Mouse (Mus musculus) right cerebral cortex, postnatal 36 days (tissue): ENCODE measurements at regions not wholly inside any gene's neighbourhood (a gene's known extent, or its start where the extent isn't known, plus 50 kb on each side); places are given as distances from the start of the nearest gene placed in this dataset.

Experiments used
- DNase-seq, 2 experiments: peaks; one replicate each; pipeline ENCODE4 v3.0.0; 2022; ENCODE audit warnings: low spot score in 2 of 2, mixed read lengths in 1 of 2

DNA sequence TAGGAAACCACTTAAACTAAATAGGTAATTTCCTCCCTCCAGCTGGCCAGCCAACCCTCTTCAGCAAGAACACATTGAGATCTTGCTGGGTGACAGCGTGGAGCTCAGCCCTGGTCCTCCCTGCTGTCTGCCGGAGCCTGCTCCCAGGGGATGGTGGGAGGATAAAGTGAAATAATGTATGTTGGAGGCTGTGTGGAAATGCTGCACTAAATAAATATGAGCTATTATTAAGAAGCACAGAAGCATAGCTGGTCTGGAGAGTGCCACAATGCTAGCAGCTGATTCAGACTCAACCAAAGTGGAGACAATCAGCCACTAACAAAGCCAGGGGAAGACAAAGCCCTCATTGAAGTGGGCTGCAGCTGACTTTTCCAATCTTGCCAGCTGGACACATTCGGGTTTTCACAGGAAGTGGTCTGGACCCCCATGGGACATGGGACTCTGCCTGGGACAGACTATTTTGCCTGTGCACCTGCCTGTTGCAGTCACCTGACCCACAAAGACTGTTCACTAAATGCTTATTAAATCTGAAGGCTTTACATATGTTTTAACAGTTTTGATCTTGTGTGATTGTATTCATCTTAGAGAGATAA is 248.3 kb downstream of the Emp1 start:
- no peak for DNase-seq

DNA sequence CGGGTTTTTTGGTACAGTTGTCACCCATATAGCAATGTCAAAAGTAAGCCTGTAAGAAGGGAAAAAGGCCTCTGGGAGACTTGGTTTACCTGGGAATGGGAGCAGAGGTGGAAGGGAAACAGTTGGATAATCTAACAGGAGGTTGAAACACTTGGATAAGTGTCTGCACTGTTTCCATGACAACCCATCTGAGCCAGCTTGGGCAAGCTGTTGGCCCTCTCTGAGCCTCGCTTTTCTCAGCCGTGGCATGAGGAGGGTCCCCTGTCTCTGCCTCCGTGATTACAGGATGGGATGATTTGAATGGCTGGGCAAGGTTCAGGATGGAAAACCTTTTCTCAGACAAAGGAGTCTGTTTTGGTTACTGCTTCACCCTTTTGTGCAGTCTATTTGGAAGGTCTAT is 265.6 kb downstream of the Emp1 start:
- no peak for DNase-seq

DNA sequence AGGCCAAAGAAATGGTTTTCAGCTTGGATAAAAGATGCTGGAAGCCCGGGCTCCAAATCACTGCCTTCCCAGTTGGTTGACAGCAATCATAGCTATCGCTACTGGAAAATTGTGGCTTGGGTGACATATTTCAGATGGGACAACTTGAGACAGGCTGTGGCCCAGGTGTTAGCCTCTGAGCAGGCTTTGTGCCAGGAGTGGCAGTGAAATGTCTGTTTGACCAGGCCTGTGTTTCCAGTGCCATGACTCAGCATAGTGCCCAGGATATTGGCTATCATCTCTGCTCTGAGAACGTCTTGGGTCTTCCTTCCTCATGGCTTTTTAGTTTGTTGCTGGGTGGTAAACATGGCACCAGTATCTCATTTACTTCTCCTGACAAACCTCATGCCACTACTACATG is 266.9 kb downstream of the Emp1 start:
- no peak for DNase-seq

DNA sequence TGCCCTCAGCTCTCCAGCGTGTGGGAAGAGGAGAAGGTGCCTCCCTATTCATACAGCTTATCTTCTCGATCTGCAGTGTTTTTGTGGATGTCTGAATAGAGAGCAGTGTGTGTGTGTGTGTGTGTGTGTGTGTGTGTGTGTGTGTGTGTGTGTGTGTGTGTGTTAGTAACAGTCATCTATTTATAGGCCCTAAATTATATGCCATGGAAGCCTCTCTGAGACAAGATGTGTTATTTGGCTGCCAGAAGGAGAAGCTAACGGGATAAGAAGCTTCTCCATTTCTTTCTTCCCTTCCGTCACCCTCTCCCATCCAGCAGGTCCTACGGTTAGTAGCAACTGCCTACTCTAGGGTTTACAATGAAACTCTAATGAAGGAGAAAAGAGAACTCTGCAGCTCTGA is 270.3 kb downstream of the Emp1 start:
- no peak for DNase-seq

DNA sequence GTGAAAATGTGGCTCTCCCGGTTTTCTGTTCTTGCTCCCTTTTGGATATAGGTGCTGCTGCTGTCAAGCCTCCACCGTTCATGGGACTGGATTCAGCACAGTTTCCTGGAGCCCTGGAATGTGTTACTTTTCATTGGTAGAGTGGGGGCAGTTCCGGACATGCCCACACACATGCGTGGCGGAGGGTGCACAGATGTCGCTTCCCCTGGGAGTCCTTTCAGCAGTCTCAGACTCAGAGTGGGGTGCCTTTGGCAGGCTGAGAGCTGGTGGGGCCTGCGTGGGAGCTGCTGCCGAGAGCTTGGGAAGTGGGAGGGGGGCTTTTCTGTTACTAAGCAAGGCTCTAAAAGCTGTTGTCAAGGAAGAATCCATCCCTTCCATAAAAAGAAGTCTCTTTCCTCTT is 274.3 kb downstream of the Emp1 start:
- peak; percentile 90 to 91 for DNase-seq

DNA sequence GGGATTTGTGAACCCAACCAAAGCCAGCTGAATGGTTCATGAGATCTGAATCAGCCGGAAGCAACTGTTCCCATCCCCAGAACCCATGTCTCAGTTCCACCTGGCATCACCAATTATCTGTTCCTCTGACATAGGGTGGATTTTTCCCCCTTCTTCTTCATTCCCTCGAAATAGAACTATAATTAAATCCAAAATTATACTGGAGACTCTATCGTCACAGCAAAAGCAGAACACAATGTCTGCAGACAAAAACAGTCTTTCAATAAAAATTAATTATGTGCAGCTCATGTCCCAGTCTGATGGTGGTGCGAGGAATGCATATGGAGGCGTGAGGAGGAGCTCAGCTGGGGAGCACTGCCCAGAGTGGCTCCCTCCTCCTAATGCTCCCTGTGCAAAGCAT is 280.4 kb downstream of the Emp1 start:
- DNase-seq, result peak; percentile 25 to 30

DNA sequence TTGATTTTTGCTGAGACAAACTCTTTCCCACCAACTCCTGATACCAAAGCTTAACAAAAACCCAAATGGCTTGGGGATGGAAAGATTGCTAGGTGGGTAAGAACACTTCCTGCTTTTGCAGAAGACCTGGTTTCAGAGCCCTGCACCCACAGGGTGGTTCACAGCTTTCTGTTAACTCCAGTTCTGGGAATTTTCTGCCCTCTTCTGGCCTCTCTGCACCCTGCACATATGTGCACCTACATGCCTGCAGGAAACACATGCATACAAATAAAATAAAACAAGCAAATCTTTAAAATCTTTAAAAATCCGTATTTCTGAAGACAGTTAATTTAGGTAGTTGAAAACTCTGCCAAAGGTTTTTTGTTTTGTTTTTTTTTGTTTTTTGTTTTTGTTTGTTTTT is 283.8 kb downstream of the Emp1 start:
- DNase-seq, result no peak

DNA sequence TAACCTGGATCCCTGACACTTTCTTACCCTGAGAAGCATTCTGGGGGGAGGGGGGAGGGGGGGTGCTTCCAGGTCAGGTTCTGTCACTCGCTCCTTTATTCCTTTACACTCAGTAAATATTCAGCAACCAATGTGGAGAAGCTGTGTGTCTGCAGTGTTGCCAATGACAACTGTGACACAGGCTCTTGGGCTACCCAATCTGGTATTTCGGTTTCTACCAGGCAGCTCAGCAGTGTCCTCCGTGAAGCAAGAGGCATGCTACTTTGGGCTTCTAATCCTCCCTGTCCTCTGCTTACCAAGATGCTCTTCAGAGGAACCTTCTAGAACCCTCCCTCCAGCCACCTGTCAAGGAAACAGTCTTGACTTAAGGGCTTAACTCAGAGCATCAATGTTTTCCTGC is 290.7 kb downstream of the Emp1 start:
- DNase-seq, result no peak

DNA sequence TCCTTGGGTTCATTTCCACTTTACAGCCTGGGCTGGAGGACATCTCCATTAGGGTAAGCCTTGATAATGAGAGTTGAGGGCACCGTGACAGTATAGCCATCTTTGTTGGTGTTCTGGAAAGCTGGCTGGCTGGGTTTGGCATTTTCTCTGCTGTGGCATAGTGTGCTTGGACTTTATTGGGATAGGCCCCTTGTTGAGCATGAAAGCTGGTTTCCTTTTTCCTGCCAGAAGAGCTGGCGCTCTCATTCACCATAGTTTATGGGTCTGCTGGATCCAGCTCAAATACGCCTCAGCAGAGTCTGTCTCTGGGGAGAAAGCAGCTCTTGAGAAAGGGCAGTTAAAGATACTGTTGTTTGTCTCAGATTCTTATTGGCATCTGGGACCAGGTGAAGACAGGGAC is 300.0 kb downstream of the Emp1 start:
- peak; percentile 34 to 51 for DNase-seq

DNA sequence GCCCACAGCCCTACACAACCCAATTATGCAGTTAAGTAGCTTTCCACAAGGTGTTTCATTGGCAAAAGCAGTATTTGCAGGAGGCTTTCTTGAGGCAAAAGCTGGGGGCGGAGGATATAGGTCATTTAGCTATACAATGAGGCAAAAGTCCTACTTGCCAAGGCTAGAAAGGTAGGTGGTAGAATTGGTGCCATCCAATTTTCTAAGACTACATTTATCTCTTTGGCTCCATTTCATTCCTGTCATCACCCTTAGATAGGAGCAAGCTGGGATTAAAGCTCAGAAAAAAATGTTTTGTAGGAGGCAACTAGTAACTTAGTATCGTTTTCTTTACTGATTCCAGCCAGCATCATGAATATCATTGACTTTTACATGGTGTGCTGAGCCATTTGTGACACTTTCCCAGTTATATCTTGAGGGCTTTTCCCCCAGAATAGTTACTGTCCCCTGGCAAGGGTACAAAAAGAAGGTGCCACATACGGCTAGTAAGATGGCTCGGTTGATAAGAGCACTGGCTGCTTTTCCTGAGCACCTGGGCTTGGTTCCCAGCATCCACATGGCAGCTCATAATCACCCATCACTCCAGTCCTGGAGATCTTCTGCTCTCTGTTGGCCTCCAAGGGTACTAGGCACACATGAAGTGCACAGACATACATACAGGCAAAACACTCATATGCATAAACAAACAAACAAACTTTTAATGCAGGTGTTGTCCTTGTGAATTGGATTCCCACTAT is 300.6 kb downstream of the Emp1 start:
- DNase-seq, result no peak
